Mouse (Mus musculus): ENCODE measurements at regions not wholly inside any gene's neighbourhood (a gene's known extent, or its start where the extent isn't known, plus 50 kb on each side); places are given as distances from the start of the nearest gene placed in this dataset.

DNA sequence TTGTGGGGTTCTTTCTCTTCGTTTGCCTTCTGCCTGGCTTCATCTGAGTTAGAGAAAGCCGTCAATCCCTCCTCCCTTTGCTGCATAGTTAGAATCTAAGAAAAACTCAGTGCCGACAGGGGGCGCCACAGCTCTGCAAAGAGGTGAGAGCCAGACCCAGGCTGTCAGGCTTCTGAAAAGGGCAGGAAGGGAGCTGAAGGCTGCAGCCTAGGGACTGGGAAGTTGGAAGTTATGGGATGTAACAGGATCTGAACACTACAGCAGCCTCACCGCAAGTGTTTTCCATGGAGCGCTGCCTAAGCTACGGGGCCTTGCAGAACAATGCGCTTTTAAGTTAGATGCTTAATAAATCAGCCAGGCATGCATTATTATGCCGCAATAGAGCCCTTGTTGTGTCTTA is 379.7 kb downstream of the Slc4a3 start:
- H3K27me3 ChIP-seq (ENCODE audit: control insufficient read depth, insufficient read depth, low read length), result peaks cover 3% of the 10 kb centered on the region; the same call in 1 of the 2 replicates
- ATAC-seq (ENCODE audit: low FRiP score) (peak; percentile 86), DNase-seq (ENCODE audit: low spot score) (peak; percentile 97)
- peak overlapping the region; percentile 35 for H3K4me2 ChIP-seq (replicated peaks)
- H3K27ac ChIP-seq, result no peak overlapping the region
- H3K4me1 ChIP-seq (replicated peaks; ENCODE audit: control insufficient read depth, insufficient read depth, low read length), result 0 out of 2 replicates have a peak, but pooled peaks cover 7% of the 10 kb centered on the region
- H3K9ac ChIP-seq, result no peak overlapping the region
- H3K9me3 ChIP-seq (ENCODE audit: control insufficient read depth, low read length), result no peaks in the 10 kb centered on the region
- no peaks in the 10 kb centered on the region for H3K36me3 ChIP-seq (replicated peaks; ENCODE audit: control insufficient read depth, insufficient read depth)
- H3K4me3 ChIP-seq (replicated peaks; ENCODE audit: low read length), result no peak overlapping the region
- 10% methylated on average over 9 of the region's 9 CpGs for WGBS

DNA sequence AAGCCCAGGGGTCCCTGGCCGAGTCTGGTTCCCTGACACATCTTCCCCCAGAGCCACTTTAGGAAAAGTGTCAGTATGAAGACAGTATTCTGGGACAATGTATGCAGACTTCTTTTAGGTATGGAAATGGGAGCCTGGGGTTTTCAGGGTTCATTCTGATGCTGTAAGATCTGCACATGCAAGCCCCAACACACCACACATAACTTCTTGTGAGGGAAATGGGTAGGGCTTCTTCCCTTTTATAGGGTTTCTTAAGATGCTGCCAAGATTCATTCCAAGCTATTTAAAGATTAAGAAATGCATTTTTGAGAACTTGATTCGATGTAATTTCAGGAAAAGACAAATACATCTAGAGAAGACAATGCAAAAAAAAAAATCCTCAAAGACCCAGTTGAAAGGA is 385.8 kb downstream of the Slc4a3 start:
- 77% methylated on average over 2 of the region's 2 CpGs for WGBS

DNA sequence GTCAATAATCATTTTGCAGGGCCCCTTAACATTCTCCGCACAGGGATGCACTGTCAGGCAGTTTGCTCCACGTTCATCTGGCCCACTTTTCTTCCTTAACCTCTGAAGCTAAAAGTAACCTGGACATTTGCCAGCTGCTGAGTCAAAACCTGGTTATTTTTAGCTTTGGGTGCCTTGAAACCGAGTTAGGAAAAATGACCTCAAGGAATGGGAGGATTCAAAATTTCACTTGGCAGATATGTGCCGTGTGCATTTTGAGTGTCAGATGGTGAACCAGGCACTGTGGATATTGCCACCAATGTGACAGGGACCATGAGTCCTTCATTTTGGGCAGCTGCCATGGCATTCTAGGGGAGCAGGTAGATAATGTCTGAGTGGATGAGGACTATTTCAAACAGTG is 387.8 kb downstream of the Slc4a3 start:
- Histone ChIP-seq H3K9me3 (ENCODE audit: control insufficient read depth, low read length) (no peaks in the 10 kb centered on the region), H3K4me2 (replicated peaks) (no peak overlapping the region)

More for the DNA sequence above, 385.8 kb downstream of the Slc4a3 start:
- Histone ChIP-seq H3K4me2 (replicated peaks) (no peak overlapping the region), H3K27ac (no peak overlapping the region), H3K4me3 (replicated peaks; ENCODE audit: low read length) (no peak overlapping the region), H3K27me3 (ENCODE audit: control insufficient read depth, insufficient read depth, low read length) (no peaks in the 10 kb centered on the region), H3K9me3 (ENCODE audit: control insufficient read depth, low read length) (no peaks in the 10 kb centered on the region), H3K4me1 (replicated peaks; ENCODE audit: control insufficient read depth, insufficient read depth, low read length) (no peaks in the 10 kb centered on the region), H3K36me3 (replicated peaks; ENCODE audit: control insufficient read depth, insufficient read depth) (no peaks in the 10 kb centered on the region), H3K9ac (no peak overlapping the region)
- ATAC-seq (ENCODE audit: low FRiP score), result no peak
- DNase-seq (ENCODE audit: low spot score), result no peak

GRCm38 (mm10) chr1:75934761-75935160 is 388.7 kb downstream of the Slc4a3 start:
- Histone ChIP-seq H3K4me3 (replicated peaks; ENCODE audit: low read length) (no peak overlapping the region), H3K9ac (no peak overlapping the region), H3K4me1 (replicated peaks; ENCODE audit: control insufficient read depth, insufficient read depth, low read length) (no peaks in the 10 kb centered on the region), H3K4me2 (replicated peaks) (no peak overlapping the region), H3K27ac (no peak overlapping the region), H3K27me3 (ENCODE audit: control insufficient read depth, insufficient read depth, low read length) (no peaks in the 10 kb centered on the region), H3K9me3 (ENCODE audit: control insufficient read depth, low read length) (no peaks in the 10 kb centered on the region), H3K36me3 (replicated peaks; ENCODE audit: control insufficient read depth, insufficient read depth) (no peaks in the 10 kb centered on the region)
- 94% methylated on average over 4 of the region's 4 CpGs for whole genome bisulfite sequencing
- no peak for ATAC-seq (ENCODE audit: low FRiP score)
- DNase-seq (ENCODE audit: low spot score), result no peak

More for the DNA sequence above, 387.8 kb downstream of the Slc4a3 start:
- no peak overlapping the region for H3K4me3 ChIP-seq (replicated peaks; ENCODE audit: low read length)
- H3K27me3 ChIP-seq (ENCODE audit: control insufficient read depth, insufficient read depth, low read length), result no peaks in the 10 kb centered on the region
- no peaks in the 10 kb centered on the region for H3K4me1 ChIP-seq (replicated peaks; ENCODE audit: control insufficient read depth, insufficient read depth, low read length)
- DNase-seq (ENCODE audit: low spot score) (no peak), ATAC-seq (ENCODE audit: low FRiP score) (no peak)
- no peak overlapping the region for H3K27ac ChIP-seq
- WGBS, result 69% methylated on average over 4 of the region's 4 CpGs
- no peaks in the 10 kb centered on the region for H3K36me3 ChIP-seq (replicated peaks; ENCODE audit: control insufficient read depth, insufficient read depth)
- H3K9ac ChIP-seq, result no peak overlapping the region

GRCm38 (mm10) chr1:75935866-75936265 is 389.8 kb downstream of the Slc4a3 start:
- Histone ChIP-seq H3K4me3 (replicated peaks; ENCODE audit: low read length) (no peak overlapping the region), H3K27ac (no peak overlapping the region), H3K9me3 (ENCODE audit: control insufficient read depth, low read length) (no peaks in the 10 kb centered on the region), H3K9ac (no peak overlapping the region), H3K4me2 (replicated peaks) (no peak overlapping the region), H3K4me1 (replicated peaks; ENCODE audit: control insufficient read depth, insufficient read depth, low read length) (no peaks in the 10 kb centered on the region), H3K36me3 (replicated peaks; ENCODE audit: control insufficient read depth, insufficient read depth) (no peaks in the 10 kb centered on the region), H3K27me3 (ENCODE audit: control insufficient read depth, insufficient read depth, low read length) (no peaks in the 10 kb centered on the region)
- whole genome bisulfite sequencing, result 71% methylated on average over 6 of the region's 6 CpGs
- DNase-seq (ENCODE audit: low spot score), result no peak
- no peak for ATAC-seq (ENCODE audit: low FRiP score)

GRCm38 (mm10) chr1:75936596-75936995 is 390.5 kb downstream of the Slc4a3 start:
- no peak overlapping the region for H3K27ac ChIP-seq

GRCm38 (mm10) chr1:75937331-75937730 is 391.3 kb downstream of the Slc4a3 start:
- DNase-seq (ENCODE audit: low spot score) (no peak), ATAC-seq (ENCODE audit: low FRiP score) (no peak)
- 76% methylated on average over 5 of the region's 5 CpGs for WGBS
- Histone ChIP-seq H3K36me3 (replicated peaks; ENCODE audit: control insufficient read depth, insufficient read depth) (no peaks in the 10 kb centered on the region), H3K9me3 (ENCODE audit: control insufficient read depth, low read length) (no peaks in the 10 kb centered on the region), H3K4me1 (replicated peaks; ENCODE audit: control insufficient read depth, insufficient read depth, low read length) (no peaks in the 10 kb centered on the region), H3K27ac (no peak overlapping the region), H3K4me2 (replicated peaks) (no peak overlapping the region), H3K27me3 (ENCODE audit: control insufficient read depth, insufficient read depth, low read length) (no peaks in the 10 kb centered on the region), H3K9ac (no peak overlapping the region), H3K4me3 (replicated peaks; ENCODE audit: low read length) (no peak overlapping the region)

More at GRCm38 (mm10) chr1:75936596-75936995, 390.5 kb downstream of the Slc4a3 start:
- DNase-seq (ENCODE audit: low spot score) (no peak), ATAC-seq (ENCODE audit: low FRiP score) (no peak)
- no peak overlapping the region for H3K4me2 ChIP-seq (replicated peaks)
- H3K4me1 ChIP-seq (replicated peaks; ENCODE audit: control insufficient read depth, insufficient read depth, low read length), result no peaks in the 10 kb centered on the region
- H3K36me3 ChIP-seq (replicated peaks; ENCODE audit: control insufficient read depth, insufficient read depth), result no peaks in the 10 kb centered on the region
- 75% methylated on average over 13 of the region's 13 CpGs for WGBS
- H3K27me3 ChIP-seq (ENCODE audit: control insufficient read depth, insufficient read depth, low read length), result no peaks in the 10 kb centered on the region
- H3K9ac ChIP-seq, result no peak overlapping the region
- H3K4me3 ChIP-seq (replicated peaks; ENCODE audit: low read length), result no peak overlapping the region
- H3K9me3 ChIP-seq (ENCODE audit: control insufficient read depth, low read length), result no peaks in the 10 kb centered on the region

DNA sequence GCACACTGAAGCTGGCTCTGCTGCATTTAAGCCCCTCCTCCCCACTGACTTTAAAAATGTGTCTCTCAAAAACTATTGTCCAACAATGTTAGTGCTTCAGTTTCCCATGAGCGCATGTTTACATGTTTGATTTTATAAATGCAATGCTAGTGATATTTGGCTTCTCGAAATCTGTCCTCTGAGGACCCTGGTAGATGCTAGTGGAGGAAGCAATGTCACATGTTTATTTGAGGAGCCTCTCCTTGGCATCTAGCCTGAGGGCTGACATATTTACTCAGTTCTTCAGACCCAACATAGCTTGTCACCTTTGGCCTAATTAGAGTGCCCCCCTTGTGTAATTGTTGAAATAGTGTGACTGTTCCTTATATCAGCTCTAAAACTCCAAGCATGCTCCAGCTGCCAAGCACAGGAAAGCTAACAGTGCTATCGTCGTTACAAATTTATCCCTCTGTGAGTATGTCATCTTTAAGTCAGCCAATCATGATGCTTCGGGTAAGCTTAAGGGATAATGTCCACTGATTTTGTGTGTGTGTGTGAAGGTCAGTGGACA is 400.3 kb downstream of the Slc4a3 start:
- H3K4me2 ChIP-seq (replicated peaks), result no peak overlapping the region
- 79% methylated on average over 5 of the region's 5 CpGs for WGBS
- ATAC-seq (ENCODE audit: low FRiP score) (no peak), DNase-seq (ENCODE audit: low spot score) (no peak)
- no peak overlapping the region for H3K27ac ChIP-seq
- H3K36me3 ChIP-seq (replicated peaks; ENCODE audit: control insufficient read depth, insufficient read depth), result no peaks in the 10 kb centered on the region
- no peak overlapping the region for H3K9ac ChIP-seq
- no peaks in the 10 kb centered on the region for H3K4me1 ChIP-seq (replicated peaks; ENCODE audit: control insufficient read depth, insufficient read depth, low read length)
- no peaks in the 10 kb centered on the region for H3K27me3 ChIP-seq (ENCODE audit: control insufficient read depth, insufficient read depth, low read length)
- no peak overlapping the region for H3K4me3 ChIP-seq (replicated peaks; ENCODE audit: low read length)
- H3K9me3 ChIP-seq (ENCODE audit: control insufficient read depth, low read length), result no peaks in the 10 kb centered on the region

GRCm38 (mm10) chr1:75978203-75978986 is 432.3 kb downstream of the Slc4a3 start:
- H3K27ac ChIP-seq, result no peak overlapping the region
- DNase-seq (ENCODE audit: low spot score) (no peak), ATAC-seq (ENCODE audit: low FRiP score) (no peak)
- no peak overlapping the region for H3K9ac ChIP-seq
- H3K9me3 ChIP-seq (ENCODE audit: control insufficient read depth, low read length), result no peaks in the 10 kb centered on the region
- WGBS, result 89% methylated on average over 9 of the region's 9 CpGs
- H3K27me3 ChIP-seq (ENCODE audit: control insufficient read depth, insufficient read depth, low read length), result no peaks in the 10 kb centered on the region
- no peaks in the 10 kb centered on the region for H3K4me1 ChIP-seq (replicated peaks; ENCODE audit: control insufficient read depth, insufficient read depth, low read length)
- no peaks in the 10 kb centered on the region for H3K36me3 ChIP-seq (replicated peaks; ENCODE audit: control insufficient read depth, insufficient read depth)
- H3K4me2 ChIP-seq (replicated peaks), result no peak overlapping the region
- no peak overlapping the region for H3K4me3 ChIP-seq (replicated peaks; ENCODE audit: low read length)
